Mouse (Mus musculus): Measurements from ENCODE around the gene Cox6b1.

Gene Cox6b1

DNA sequence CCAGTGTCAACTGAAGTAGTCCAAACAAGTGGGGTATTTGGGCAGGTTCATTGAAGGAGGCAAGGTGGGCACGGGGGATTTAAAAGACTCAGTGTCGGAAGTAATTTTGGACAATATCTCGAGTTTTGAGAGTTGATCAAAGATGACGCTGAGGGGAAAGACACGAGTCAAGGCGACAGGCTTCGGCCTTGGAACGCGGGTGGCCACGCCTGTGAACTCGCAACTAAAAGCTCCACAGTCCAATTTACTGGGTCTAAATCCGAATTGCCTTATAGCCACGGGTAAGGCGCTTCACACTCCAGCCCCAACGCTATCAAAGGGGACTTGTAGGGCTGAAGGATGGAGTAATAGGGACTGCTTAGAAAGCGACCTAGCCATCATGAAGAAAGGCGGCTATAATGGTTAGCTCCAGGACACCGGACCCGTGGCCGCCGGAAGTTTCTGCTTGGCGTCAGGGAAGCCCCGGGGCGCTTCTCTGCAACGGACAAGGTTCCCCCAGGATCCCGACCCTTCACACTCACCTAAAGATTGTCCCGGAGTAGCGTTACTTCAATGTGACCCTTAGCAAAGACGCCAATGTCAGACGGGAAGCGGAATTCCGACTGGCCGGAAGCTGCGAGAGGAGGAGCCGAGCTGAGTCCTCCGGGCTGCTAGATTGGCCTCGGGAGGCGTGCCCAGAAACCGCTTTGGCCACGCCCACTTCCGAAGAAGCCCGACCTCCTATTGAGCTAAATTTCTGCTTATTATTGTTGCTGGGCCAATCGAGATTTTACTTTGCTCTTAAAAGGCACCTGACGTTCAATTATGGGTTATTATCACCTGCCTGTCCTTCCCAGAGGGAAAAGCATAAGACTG lies at the start of gene Cox6b1:
Cox6b1 (minus strand) TSS at position 622 of the 855 bp plus-strand sequence.
- in situ Hi-C loops (cut with MboI; ENCODE audit: unreplicated experiment in 2 of 2): no loop called here

DNA sequence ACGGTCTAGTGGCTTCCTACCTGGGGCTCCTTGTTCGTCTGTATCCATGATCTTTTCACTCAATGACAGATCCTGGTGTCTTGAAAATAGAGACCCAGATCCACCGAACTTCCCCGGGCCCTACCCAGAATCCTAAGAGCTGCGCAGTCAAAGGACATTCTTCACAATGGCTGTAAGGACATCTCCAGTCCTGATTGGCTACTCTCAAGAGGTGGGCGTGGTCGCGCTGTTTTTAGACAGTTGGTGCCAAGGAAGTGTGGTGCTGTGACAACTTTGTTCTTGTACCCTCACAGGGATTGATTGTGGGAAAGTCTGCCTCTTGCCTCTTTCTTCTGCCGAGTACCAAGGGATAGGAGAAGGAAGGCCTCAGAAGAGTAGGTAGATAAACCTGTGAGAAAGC lies 45.5 kb upstream of the Cox6b1 start, which contains the start of gene Pmis2:
Pmis2 (minus strand) TSS at position 126 of the 400 bp plus-strand sequence.
- in situ Hi-C loops (cut with MboI; ENCODE audit: unreplicated experiment in 2 of 2): loop anchor here in 1 of 2 experiments (25.0 kb wide), 1 partner anchor 91 kb away; the partner anchor contains the start of genes Dmkn and Sbsn

DNA sequence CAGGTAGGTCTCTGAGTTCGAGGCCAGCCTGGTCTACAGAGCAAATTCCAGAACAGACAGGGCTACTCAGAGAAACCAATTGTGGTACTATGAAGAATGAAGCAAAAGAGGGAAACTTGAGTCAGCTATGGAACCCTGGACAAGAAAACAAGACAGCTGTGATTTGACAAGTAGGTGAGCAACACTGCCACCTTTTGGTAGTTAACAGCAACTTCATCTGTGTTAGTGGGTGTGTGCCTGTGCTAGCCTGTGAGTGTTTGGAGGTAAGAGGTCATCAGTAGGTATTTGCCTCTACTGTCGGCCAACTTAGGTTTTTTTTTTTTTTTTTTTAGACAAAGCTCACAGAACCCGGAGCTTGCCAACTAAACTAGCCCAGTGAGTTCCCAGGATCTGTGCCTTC lies 43.3 kb upstream of the Cox6b1 start:
- in situ Hi-C loops (cut with MboI; ENCODE audit: unreplicated experiment in 2 of 2): loop anchor here (5.0 to 25.0 kb wide), 2 partner anchors 93 kb away; partner anchors contain the start of genes Dmkn (in 2 of the 2) and Sbsn (in 1 of the 2)

DNA sequence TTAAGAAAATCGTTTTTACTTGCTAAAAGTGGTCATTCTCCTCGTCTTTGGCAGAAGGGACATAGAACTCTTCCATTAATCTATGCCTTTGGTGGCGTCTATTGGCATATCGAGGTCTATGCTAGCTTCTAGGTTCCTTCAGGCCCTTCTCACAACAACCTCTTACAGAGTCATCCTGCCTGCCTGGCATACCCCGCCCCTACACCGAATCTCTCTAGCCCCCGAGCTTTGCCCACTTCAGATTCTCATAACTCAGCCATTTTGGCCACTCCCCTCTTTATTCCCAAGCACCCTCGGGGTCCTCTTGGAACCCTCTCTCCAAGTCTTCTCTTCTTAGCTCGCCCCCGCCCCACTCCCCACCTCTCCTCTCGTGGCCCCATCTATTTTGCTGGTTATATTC lies 39.4 kb upstream of the Cox6b1 start:
- in situ Hi-C loops (cut with MboI; ENCODE audit: unreplicated experiment in 2 of 2): loop anchor here (5.0 to 25.0 kb wide), 2 partner anchors 97 kb away; partner anchors contain the start of genes Dmkn (in 2 of the 2) and Sbsn (in 1 of the 2)

DNA sequence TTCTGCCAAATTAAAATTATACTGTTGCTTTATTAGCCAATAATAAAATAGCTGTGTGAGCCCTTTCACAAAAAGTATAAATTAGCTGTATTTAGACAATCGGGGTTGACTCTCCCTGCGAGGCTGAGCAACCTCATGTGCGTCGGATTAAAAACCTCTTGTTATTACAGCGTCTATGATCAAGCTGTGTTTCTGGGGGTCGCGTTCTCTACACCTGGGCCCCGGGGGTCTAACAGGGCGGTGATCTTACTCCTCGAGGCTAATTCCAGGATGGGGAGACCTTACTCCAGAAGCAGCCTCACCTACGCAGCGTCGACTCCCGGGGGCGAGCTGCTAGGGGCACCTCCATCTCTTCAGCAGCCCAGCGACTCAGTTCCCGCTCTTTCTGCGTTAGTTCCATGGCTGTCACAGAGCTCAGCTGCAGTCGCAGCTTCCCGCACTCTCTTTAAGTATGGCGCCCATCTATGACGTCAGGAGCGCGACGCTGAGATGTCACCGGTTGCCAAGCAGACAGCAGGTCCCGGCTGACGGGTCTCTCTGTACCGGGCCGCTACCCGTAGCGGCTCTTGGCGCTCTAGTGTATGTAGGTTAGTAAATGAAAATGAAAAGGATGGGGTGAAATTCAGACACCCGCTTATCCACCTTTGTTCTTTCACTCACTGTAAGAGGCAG lies 38.7 kb upstream of the Cox6b1 start, which contains the start of gene Haus5:
Haus5 (minus strand) TSS at position 466 of the 672 bp plus-strand sequence.
- in situ Hi-C loops (cut with MboI; ENCODE audit: unreplicated experiment in 2 of 2): loop anchor here (5.0 to 25.0 kb wide), 2 partner anchors 98 kb away; partner anchors contain the start of genes Dmkn (in 2 of the 2) and Sbsn (in 1 of the 2)

DNA sequence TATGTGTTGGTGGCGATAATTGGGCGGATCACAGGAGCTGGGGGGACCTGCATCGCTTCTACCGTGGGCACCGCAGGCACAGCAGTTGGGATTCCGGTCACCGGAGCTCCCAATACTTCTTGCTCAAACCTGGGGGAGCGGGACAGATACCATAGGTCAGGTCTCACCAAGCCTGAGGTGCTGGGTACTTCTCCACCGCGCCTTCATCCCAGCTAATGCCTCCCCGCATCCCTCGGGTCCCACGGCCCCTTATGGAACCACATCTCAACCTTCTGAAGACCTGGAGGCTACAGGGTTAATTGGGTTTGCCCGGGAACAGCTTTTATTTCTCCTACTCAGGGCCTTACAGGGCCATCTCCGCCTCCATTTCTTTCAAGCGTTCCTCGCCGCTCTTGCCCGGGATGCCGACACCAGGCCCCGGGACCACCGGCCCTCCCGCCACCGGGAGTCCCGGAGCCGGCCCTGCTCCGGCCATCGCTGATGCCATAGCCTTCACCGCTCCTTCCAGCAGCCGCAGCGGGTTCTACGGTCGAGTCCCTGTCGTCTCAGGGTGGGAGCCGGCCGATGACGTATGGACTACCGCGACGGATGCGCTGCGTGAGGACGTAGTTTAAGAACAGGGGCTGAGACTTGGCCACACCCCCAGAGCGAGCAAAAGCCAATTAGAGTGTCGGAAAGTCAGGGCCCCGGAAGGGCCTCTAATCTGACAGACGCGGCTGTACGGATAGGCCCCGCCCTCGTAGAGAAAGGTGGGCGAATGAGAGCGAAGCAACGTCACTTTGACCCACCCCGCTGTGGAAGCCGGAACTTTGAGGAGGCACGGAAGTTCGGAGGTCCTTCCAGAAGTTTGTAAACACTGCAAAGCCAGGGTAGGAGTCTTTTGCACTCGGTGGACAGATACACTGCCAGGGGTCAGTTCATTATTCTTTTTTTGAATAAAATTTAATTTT lies 23.9 kb upstream of the Cox6b1 start, which contains the start of gene Rbm42:
Rbm42 (minus strand) TSS at position 727 of the 950 bp plus-strand sequence.
- in situ Hi-C loops (cut with MboI; ENCODE audit: unreplicated experiment in 2 of 2): loop anchor here in 1 of 2 experiments (25.0 kb wide), 1 partner anchor 112 kb away; the partner anchor contains the start of genes Dmkn and Sbsn

DNA sequence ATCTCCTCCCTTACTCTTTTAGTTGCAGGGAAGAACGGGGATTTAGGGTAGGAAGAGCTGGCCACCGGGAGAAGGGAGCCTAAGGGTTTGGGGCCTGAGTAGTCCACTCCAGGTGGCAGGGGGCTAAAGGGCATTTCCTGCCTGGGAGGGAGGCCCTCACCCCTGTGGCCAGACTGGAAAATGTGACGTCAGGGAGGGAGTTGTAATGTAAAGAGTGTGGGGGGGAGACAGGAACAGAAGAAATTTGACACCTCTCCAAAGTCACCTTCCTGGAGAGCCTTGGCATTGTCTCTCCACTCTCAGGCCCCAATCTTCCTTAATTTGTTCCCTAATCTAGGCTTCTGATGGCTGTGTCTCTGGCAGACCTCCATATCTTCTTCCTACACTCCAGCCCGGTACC lies 13.1 kb upstream of the Cox6b1 start:
- in situ Hi-C loops (cut with MboI; ENCODE audit: unreplicated experiment in 2 of 2): no loop called here

DNA sequence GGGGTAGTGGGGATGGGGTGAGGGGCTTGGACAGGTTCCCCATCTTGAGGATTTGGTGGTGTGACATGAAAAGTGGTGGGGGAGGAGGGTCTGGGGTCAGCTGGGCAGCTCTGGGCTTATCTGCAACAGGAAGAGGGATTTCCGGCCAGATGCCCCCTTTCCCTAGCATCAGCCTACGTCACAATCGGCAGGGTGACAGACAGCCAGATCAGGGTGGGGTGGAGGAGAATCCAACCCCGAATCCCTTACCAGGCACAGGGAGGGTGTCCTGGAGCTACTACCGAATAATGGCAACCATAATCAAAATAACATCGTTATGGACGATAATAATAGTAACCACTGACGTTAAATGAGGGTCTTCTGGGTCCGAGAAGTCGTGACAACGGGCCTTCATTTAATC lies 10.4 kb upstream of the Cox6b1 start:
- in situ Hi-C loops (cut with MboI; ENCODE audit: unreplicated experiment in 2 of 2): no loop called here

DNA sequence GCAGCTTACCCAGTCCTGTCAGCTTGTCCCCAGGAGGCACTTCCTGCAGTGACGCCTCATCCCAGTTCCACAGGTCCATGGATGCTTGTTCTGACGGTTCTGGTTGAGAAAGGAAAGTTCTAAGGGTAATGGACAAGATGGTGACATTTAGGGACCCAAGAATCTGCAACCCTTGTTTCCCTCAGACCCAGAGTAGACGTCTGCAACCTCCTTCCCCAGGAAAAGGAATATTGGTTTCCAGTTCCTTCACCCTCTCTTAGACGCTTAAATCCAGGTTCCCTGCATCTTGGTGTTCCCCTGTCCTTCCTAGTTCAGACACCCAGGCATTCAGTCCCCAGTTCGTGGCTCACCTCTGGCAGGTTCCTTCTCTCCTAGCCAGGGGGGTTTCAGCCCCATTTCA lies 9.8 kb upstream of the Cox6b1 start, which contains the start of gene Etv2:
Etv2 (minus strand) TSS at position 101 of the 400 bp plus-strand sequence.
- in situ Hi-C loops (cut with MboI; ENCODE audit: unreplicated experiment in 2 of 2): no loop called here

DNA sequence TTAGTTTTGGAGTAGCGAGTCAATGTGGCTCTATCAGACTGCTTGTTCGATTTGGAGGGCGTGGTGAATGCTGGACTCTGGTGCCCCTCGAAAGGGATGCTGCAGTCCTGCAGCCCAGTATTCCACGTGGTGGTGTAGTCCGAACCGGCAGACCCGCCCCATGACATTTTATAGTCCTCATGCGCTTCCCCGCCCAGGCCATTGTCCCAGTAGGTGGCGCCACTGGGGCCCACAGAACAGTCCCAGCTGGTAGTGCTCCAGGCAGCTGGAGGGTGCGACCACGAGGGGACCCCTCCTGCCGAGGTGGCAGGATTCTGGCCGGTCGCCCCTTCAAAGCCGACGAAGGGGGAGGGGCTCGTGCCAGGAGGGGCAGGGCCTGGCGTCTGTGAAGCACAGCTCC lies 8.7 kb upstream of the Cox6b1 start:
- in situ Hi-C loops (cut with MboI; ENCODE audit: unreplicated experiment in 2 of 2): no loop called here

DNA sequence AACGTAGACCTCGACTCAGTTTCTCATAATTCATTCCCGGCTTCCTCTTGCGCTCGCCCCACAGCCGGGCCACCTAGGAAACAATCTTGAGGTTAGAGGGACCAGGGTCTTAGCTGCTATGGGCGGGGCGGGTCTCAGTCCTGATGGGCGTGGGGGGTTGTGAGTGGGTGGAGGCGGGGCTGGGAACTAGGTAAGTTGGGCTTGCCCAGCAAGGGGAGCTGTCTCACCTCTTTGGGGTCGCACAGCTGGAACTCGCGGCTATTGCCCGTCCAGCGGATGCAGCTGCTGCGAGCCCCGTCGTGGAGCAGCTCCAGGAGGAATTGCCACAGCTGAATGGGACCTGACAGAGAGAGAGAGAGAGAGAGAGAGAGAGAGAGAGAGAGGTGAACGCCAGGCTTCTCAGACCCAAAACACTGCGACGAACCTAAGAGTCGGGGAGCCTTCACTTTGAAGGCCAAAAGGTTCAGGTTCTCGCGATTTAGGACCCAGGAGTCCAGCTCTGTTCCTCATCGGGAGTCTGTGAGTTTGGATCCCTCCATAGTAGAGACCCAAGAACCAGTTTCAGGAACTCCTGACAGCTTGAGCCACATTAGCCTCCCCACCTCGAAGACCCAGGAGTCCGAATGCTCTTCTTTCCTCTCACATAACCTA lies 7.9 kb upstream of the Cox6b1 start:
- in situ Hi-C loops (cut with MboI; ENCODE audit: unreplicated experiment in 2 of 2): no loop called here

DNA sequence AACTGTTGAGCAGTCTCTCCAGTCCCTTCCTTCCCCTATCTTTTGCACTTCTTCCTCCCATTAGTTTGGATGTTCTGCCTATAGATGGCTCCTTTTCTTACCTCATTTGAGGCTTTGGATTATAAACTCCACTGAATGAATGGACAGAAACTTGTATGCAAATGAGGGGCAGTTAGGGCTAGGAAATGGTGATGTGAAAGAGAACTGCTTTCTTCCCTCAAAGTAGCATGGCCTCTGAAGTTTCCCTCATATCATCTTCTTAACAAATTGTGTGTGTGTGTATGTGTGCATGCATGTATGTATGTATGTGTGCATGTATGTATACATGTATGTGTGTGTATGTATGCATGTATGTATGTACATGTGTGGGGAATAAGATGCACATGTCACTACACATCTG lies 3.1 kb upstream of the Cox6b1 start:
- in situ Hi-C loops (cut with MboI; ENCODE audit: unreplicated experiment in 2 of 2): no loop called here

DNA sequence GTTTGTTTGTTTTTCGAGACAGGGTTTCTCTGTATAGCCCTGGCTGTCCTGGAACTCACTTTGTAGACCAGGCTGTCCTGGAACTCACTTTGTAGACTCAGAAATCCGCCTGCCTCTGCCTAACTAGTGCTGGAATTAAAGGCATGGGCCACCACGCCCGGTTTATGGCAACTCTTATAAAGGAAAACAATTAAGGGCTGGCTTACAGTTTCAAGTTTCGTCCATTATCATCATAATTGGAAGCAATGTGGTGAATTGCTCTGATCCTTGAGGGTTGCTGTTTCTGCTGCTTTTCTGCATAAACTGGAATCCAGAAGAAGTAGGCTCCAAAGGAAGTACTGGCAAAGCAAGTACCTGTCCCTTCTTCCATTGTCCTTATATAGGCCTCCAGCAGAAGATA lies 696 bp upstream of the Cox6b1 start:
- in situ Hi-C loops (cut with MboI; ENCODE audit: unreplicated experiment in 2 of 2): no loop called here

DNA sequence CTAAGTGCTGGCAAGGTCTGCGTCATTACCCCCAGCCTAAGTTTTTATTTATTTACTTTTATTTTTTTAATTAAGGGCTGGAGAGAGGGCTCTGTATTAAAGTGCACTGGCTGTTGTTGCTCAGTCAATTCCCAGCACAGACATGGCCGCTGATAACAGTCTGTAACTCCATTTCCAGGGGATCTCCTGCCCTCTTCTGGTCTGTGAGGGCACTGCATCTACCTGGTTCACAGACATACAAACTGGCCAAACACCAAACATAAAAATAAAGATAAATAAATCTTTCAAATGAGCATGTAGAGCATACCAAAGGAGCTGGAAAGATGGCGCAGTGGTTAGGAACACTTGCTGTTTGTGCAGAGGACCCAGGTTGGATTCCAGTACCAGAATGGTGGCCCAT lies 6.7 kb downstream of the Cox6b1 start:
- in situ Hi-C loops (cut with MboI; ENCODE audit: unreplicated experiment in 2 of 2): loop anchor here (5.0 to 25.0 kb wide), 3 partner anchors 127 to 282 kb away; partner anchors contain the start of gene Prodh2 (in 1 of the 2)

DNA sequence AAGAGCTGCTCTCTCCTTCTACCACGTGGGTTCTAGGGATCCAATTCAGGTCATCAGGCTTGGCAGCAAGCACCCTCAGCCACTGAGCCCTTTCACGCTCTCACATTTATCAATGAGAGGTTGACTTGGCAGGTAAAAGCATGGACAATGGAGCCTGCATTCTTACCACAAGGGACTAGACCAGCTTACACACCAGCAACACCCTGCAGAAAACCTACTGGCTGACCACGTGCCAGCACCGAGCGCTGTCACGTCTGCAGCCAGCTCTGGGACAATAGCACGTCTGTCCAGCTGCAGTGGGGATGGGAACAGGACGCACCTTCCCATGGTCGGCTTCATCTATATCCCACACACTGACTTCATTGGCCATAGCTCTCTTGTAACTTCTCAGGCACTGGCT lies 7.3 kb downstream of the Cox6b1 start:
- in situ Hi-C loops (cut with MboI; ENCODE audit: unreplicated experiment in 2 of 2): loop anchor here (5.0 to 25.0 kb wide), 3 partner anchors 126 to 281 kb away; partner anchors contain the start of gene Prodh2 (in 1 of the 2)

DNA sequence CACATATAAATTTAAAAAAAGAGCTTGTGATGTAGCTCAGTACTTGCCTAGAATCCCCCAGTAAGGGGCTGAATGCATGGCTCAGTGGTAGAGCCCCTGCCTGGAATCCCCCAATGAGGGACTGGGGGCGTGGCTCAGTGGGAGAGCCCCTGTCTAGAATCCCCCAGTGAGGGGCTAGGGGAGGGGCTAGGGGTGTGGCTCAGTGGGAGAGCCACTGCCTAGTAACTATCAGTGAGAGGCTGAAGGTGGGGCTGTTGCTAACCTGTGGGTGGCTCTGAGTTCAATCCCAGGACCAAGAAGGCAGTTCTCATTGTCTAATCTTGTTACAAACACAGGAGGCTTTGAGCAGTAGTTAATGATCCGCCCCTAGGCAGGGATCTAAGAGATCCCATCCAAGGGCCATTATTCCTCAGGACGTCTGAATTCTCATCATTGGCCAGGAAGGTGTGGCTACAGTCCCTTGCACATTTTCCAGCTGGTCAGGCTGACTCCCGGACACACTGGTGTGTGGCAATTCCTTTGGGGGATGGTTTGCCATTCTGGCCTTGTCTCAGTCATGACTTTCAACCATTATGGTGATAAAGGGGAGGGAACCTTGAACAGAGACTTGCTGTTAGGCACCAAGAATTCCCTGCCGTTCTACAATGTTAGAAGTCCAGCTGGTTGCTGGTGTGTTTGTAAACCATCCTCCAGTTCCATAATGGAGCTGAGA lies 10.7 kb downstream of the Cox6b1 start:
- in situ Hi-C loops (cut with MboI; ENCODE audit: unreplicated experiment in 2 of 2): loop anchor here (5.0 to 25.0 kb wide), 3 partner anchors 123 to 278 kb away; partner anchors contain the start of gene Prodh2 (in 1 of the 2)

DNA sequence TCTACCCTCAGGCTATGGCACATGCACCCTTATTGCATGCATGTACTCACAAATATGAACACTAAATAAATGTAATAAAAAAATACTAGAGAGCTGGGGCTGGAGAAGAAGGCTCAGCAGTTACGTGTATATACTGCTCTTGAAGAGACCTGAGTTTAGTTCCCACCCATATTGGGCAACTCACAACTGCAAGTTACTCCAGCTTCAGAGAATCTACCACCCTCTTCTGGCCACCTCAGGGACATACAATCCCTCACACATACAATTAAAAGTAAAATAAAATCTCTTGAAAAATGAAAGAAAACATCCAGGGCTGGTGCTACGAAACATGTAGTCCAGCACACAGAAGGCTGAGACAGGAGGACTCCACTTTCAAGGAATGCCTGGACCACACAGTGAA lies 11.5 kb downstream of the Cox6b1 start:
- in situ Hi-C loops (cut with MboI; ENCODE audit: unreplicated experiment in 2 of 2): loop anchor here (10.0 to 25.0 kb wide), 2 partner anchors 270 to 277 kb away; no protein-coding TSS in a partner anchor

DNA sequence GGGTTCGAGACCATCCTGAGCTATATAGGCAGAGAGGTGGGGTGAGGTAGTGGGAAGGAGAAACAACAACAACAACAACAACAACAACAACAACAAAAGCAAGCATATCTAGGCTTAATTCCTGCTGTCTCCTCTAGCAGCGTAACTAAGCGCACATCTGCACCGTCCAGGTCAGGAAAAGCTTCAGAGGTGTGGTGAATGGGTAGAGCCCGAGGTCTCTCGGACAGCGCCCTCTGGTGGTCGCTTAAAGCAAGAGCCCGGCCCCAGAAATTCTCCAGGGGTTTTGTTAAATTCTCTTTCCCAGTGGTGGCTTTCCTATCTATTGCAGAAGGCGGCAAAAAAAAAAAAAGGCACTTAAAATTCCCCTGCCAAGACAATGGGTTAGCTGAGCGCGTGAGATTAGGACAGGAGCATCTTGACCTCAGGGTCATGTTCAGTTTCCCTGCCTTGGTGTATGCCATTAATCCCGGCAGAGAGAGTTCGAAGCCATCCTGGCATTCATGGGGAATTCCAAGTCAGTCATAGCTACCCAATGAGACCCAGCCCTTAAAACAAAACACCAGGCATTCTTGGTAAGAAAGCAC lies 12.3 kb downstream of the Cox6b1 start:
- in situ Hi-C loops (cut with MboI; ENCODE audit: unreplicated experiment in 2 of 2): loop anchor here (10.0 to 25.0 kb wide), 2 partner anchors 269 to 276 kb away; no protein-coding TSS in a partner anchor

All from v-Abl transformed pro-B cells (cell line).